Mouse (Mus musculus) Patski (cell line): ENCODE data around the gene Ppp1r3e. TPM values are rescaled to one million over a fixed set of nuclear protein-coding genes. Genes with fewer than 3 reads are reported as not detected.

Experiments used
- ATAC-seq: fragments of 100-300 bp; one replicate; pipeline ENCODE4 v1.8.0; 2021
- CTCF ChIA-PET: fragments of 350-600 bp; sonication (Branson Sonifier 250); formaldehyde crosslinking; loops from one replicate; lab custom pipeline; 2022; ENCODE audit warnings: inconsistent platforms; lab: Charles Lee
- POLR2A ChIA-PET: fragments of 350-600 bp; sonication (Branson Sonifier 250); formaldehyde crosslinking; loops from one replicate; lab custom pipeline; 2022; ENCODE audit warnings: antibody characterized with exemption, inconsistent platforms; lab: Charles Lee
- DNase-seq: peaks from one replicate; pipeline ENCODE4 v3.0.0-alpha.2; 2011; ENCODE audit warnings: low read depth, low spot score
- H3K27me3 ChIP-seq: fragments of 371-371 bp; one replicate; pipeline ENCODE4 v1.5.1; 2021
- CTCF ChIP-seq: fragments of 100-300 bp; IDR thresholded peaks from one replicate; pipeline ENCODE4 v1.5.1; 2021
- in situ Hi-C: fragments of 300-500 bp; cut with MboI; formaldehyde crosslinking; loops from 3 replicates; pipeline ENCODE4 v1.11.1; 2018; ENCODE audit warnings: low pct_unique_long_range_greater_than_20kb, mixed read lengths
- polyA plus RNA-seq: library from polyadenylated mRNA; unstranded; gene quantifications from one replicate; pipeline ENCODE4 v1.2.3, GENCODE M21; 2021

The Ppp1r3e gene
- 4.4 TPM for polyA plus RNA-seq

- no peak for TF ChIP-seq CTCF
- ChIA-PET CTCF (no interaction called here), POLR2A (interaction anchor here (0.8 to 1.3 kb wide), 2 partner anchors 14 to 18 kb away, joined by 3 to 4 read pairs; no protein-coding TSS in a partner anchor)
- DNase-seq (no peak), ATAC-seq (peak; percentile 83)
- in situ Hi-C loops: loop anchor here (25.0 kb wide), 1 partner anchor 710 kb away; the partner anchor contains the start of genes Emc9, Fitm1, Psme1 and Psme2
- H3K27me3 ChIP-seq: no peaks in the 10 kb centered on the region
Measured at GRCm38 (mm10) chr14:54877048-54877715, at the start of gene Ppp1r3e. Gene Ppp1r3e, minus strand, starts transcription at chr14:54877550.

- no peak for ATAC-seq
- POLR2A ChIA-PET: interaction anchor here (1.1 to 1.7 kb wide), 2 partner anchors 14 to 16 kb away, joined by 3 to 4 read pairs; partner anchors contain the start of gene Slc22a17
- TF ChIP-seq CTCF: no peak
- peaks cover 18% of the 10 kb centered on the region for H3K27me3 ChIP-seq
- CTCF ChIA-PET: interaction anchor here (1.5 to 2.0 kb wide), 2 partner anchors 12 to 88 kb away, joined by 3 to 4 read pairs; partner anchors contain the start of gene Ngdn
- in situ Hi-C loops: no loop called here
- no peak for DNase-seq
Measured at GRCm38 (mm10) chr14:54926401-54927158, 49.2 kb upstream of the Ppp1r3e start.

- ChIA-PET CTCF (no interaction called here), POLR2A (interaction anchor here (1.1 to 1.7 kb wide), 2 partner anchors 13 to 15 kb away, joined by 3 to 4 read pairs; partner anchors contain the start of gene Slc22a17)
- no peak for DNase-seq
- H3K27me3 ChIP-seq: peaks cover 18% of the 10 kb centered on the region
- no peak for ATAC-seq
- in situ Hi-C loops: no loop called here
- TF ChIP-seq CTCF: no peak
Measured at GRCm38 (mm10) chr14:54925349-54926342, 48.3 kb upstream of the Ppp1r3e start, which contains the start of gene Efs. Gene Efs, minus strand, starts transcription at chr14:54926126.

GRCm38 (mm10) chr14:54924641-54925348 is 47.4 kb upstream of the Ppp1r3e start:
- POLR2A ChIA-PET: no interaction called here
- CTCF ChIA-PET: no interaction called here
- no peak for ATAC-seq
- no peak for TF ChIP-seq CTCF
- no peak for DNase-seq
- in situ Hi-C loops: no loop called here
- peaks cover 18% of the 10 kb centered on the region for H3K27me3 ChIP-seq

- ChIA-PET POLR2A (interaction anchor here (1.1 kb wide), 1 partner anchor 12 kb away, joined by 3 read pairs; the partner anchor contains the start of gene Il25), CTCF (interaction anchor here (1.1 to 1.6 kb wide), 2 partner anchors 9 to 18 kb away, joined by 3 to 5 read pairs; no protein-coding TSS in a partner anchor)
- ATAC-seq (no peak), DNase-seq (no peak)
- in situ Hi-C loops: no loop called here
- H3K27me3 ChIP-seq: peaks cover 18% of the 10 kb centered on the region
- no peak for TF ChIP-seq CTCF
Measured at GRCm38 (mm10) chr14:54920076-54920685, 42.8 kb upstream of the Ppp1r3e start.

GRCm38 (mm10) chr14:54913343-54913742 is 36.0 kb upstream of the Ppp1r3e start:
- in situ Hi-C loops: no loop called here
- H3K27me3 ChIP-seq: peaks cover 15% of the 10 kb centered on the region
- CTCF ChIA-PET: interaction anchor here (1.6 kb wide), 1 partner anchor 102 kb away, joined by 5 read pairs; the partner anchor contains the start of gene Ngdn
- DNase-seq (no peak), ATAC-seq (no peak)
- no peak for TF ChIP-seq CTCF
- POLR2A ChIA-PET: interaction anchor here (1.5 kb wide), 1 partner anchor 13 kb away, joined by 4 read pairs; the partner anchor contains the start of gene Efs

- no peak for DNase-seq
- ChIA-PET POLR2A (interaction anchor here (1.5 kb wide), 1 partner anchor 14 kb away, joined by 4 read pairs; the partner anchor contains the start of gene Efs), CTCF (interaction anchor here (1.6 kb wide), 1 partner anchor 102 kb away, joined by 5 read pairs; the partner anchor contains the start of gene Ngdn)
- ATAC-seq: peak; percentile 60
- TF ChIP-seq CTCF: no peak
- peaks cover 11% of the 10 kb centered on the region for H3K27me3 ChIP-seq
- in situ Hi-C loops: no loop called here
Measured at GRCm38 (mm10) chr14:54912886-54913285, 35.5 kb upstream of the Ppp1r3e start, which contains the start of gene Slc22a17. Gene Slc22a17, minus strand, starts transcription at chr14:54913132.

GRCm38 (mm10) chr14:54912109-54912850 is 34.9 kb upstream of the Ppp1r3e start:
- in situ Hi-C loops: no loop called here
- CTCF ChIA-PET: interaction anchor here (1.6 kb wide), 1 partner anchor 103 kb away, joined by 5 read pairs; the partner anchor contains the start of gene Ngdn
- DNase-seq (no peak), ATAC-seq (peak; percentile 22)
- TF ChIP-seq CTCF: no peak
- POLR2A ChIA-PET: interaction anchor here (1.5 kb wide), 1 partner anchor 14 kb away, joined by 4 read pairs; the partner anchor contains the start of gene Efs
- peaks cover 10% of the 10 kb centered on the region for H3K27me3 ChIP-seq
